Mouse (Mus musculus): ENCODE measurements at regions not wholly inside any gene's neighbourhood (a gene's known extent, or its start where the extent isn't known, plus 50 kb on each side); places are given as distances from the start of the nearest gene placed in this dataset.

- no peak for TF ChIP-seq CTCF (IDR thresholded peaks at IDR 0.05; ENCODE audit: control insufficient read depth, insufficient read depth, insufficient read length)
- TF ChIP-seq USF1 (IDR thresholded peaks at IDR 0.05; ENCODE audit: low read depth) = no peak
- no peak for TF ChIP-seq MYOD1 (IDR thresholded peaks at IDR 0.05; ENCODE audit: control insufficient read depth, insufficient read length, low read depth)
- no peak for TF ChIP-seq MAX (IDR thresholded peaks at IDR 0.05)
- no peak for TF ChIP-seq FOSL1 (IDR thresholded peaks at IDR 0.05; ENCODE audit: insufficient read depth, low read length, poor library complexity, severe bottlenecking)
- TF ChIP-seq CEBPB (IDR thresholded peaks at IDR 0.05; ENCODE audit: low read depth) = no peak
- TF ChIP-seq MYOG (IDR thresholded peaks at IDR 0.05; ENCODE audit: control insufficient read depth, extremely low read depth, insufficient read length) = no peak
Observed at GRCm38 (mm10) chr4:8454346-8454745, 215.5 kb upstream of the Car8 start.
